Mouse (Mus musculus): ENCODE data around the gene Olfr67. TPM values are rescaled to one million over a fixed set of nuclear protein-coding genes. Genes with fewer than 3 reads are reported as not detected.

Gene Olfr67
- polyA plus RNA-seq (2014; fragmentation: Illumina TruSeq; extraction: RNeasy Lipid Tissue Mini Kit (QIAGEN cat#74804); ENCODE audit: low read depth, low replicate concordance), result not detected

GRCm38 (mm10) chr7:103791721-103792120 lies at the start of gene Olfr67:
TSS of gene Olfr67 (minus strand) at chr7:103791821.

GRCm38 (mm10) chr7:103840268-103840667 lies 48.6 kb upstream of the Olfr67 start, which contains the start of gene Hbb-bh2:
TSS of gene Hbb-bh2 (minus strand) at chr7:103840520.

GRCm38 (mm10) chr7:103827808-103828207 lies 36.2 kb upstream of the Olfr67 start, which contains the start of gene Hbb-bs:
TSS of gene Hbb-bs (minus strand) at chr7:103828096.

GRCm38 (mm10) chr7:103813766-103814165 lies 22.1 kb upstream of the Olfr67 start, which contains the start of gene Hbb-bt:
TSS of gene Hbb-bt (minus strand) at chr7:103813996.

GRCm38 (mm10) chr7:103779598-103779997 lies 12.0 kb downstream of the Olfr67 start, which contains the start of gene Olfr68:
TSS of gene Olfr68 (minus strand) at chr7:103779698.

GRCm38 (mm10) chr7:103771494-103771893 lies 20.1 kb downstream of the Olfr67 start, which contains the start of gene Olfr69:
TSS of gene Olfr69 (minus strand) at chr7:103771594.

GRCm38 (mm10) chr7:103757233-103757632 lies 34.4 kb downstream of the Olfr67 start, which contains the start of gene Olfr630:
TSS of gene Olfr630 (minus strand) at chr7:103757333.

GRCm38 (mm10) chr7:103744843-103745242 lies 46.8 kb downstream of the Olfr67 start, which contains the start of gene Olfr629:
TSS of gene Olfr629 (minus strand) at chr7:103744943.

Other genes starting within 250 kb of the Olfr67 start
- gene Olfr612, start 249.1 kb downstream of the Olfr67 start, polyA plus RNA-seq (2014; fragmentation: Illumina TruSeq; extraction: RNeasy Lipid Tissue Mini Kit (QIAGEN cat#74804); ENCODE audit: low read depth, low replicate concordance), result not detected
- gene Olfr613, start 243.7 kb downstream of the Olfr67 start, polyA plus RNA-seq (2014; fragmentation: Illumina TruSeq; extraction: RNeasy Lipid Tissue Mini Kit (QIAGEN cat#74804); ENCODE audit: low read depth, low replicate concordance), result not detected
- not detected for gene Olfr615, start 235.7 kb downstream of the Olfr67 start, polyA plus RNA-seq (2014; fragmentation: Illumina TruSeq; extraction: RNeasy Lipid Tissue Mini Kit (QIAGEN cat#74804); ENCODE audit: low read depth, low replicate concordance)
- gene Olfr616, start 222.7 kb downstream of the Olfr67 start, polyA plus RNA-seq (2014; fragmentation: Illumina TruSeq; extraction: RNeasy Lipid Tissue Mini Kit (QIAGEN cat#74804); ENCODE audit: low read depth, low replicate concordance), result not detected
- not detected for gene Olfr617, start 218.8 kb downstream of the Olfr67 start, polyA plus RNA-seq (2014; fragmentation: Illumina TruSeq; extraction: RNeasy Lipid Tissue Mini Kit (QIAGEN cat#74804); ENCODE audit: low read depth, low replicate concordance)
- gene Olfr618, start 201.7 kb downstream of the Olfr67 start, polyA plus RNA-seq (2014; fragmentation: Illumina TruSeq; extraction: RNeasy Lipid Tissue Mini Kit (QIAGEN cat#74804); ENCODE audit: low read depth, low replicate concordance), result not detected
- not detected for gene Olfr619, start 191.2 kb downstream of the Olfr67 start, polyA plus RNA-seq (2014; fragmentation: Illumina TruSeq; extraction: RNeasy Lipid Tissue Mini Kit (QIAGEN cat#74804); ENCODE audit: low read depth, low replicate concordance)
- gene Olfr620, start 179.3 kb downstream of the Olfr67 start, polyA plus RNA-seq (2014; fragmentation: Illumina TruSeq; extraction: RNeasy Lipid Tissue Mini Kit (QIAGEN cat#74804); ENCODE audit: low read depth, low replicate concordance), result not detected
- not detected for gene Olfr622, start 149.1 kb downstream of the Olfr67 start, polyA plus RNA-seq (2014; fragmentation: Illumina TruSeq; extraction: RNeasy Lipid Tissue Mini Kit (QIAGEN cat#74804); ENCODE audit: low read depth, low replicate concordance)
- not detected for gene Olfr623, start 128.1 kb downstream of the Olfr67 start, polyA plus RNA-seq (2014; fragmentation: Illumina TruSeq; extraction: RNeasy Lipid Tissue Mini Kit (QIAGEN cat#74804); ENCODE audit: low read depth, low replicate concordance)
- not detected for gene Olfr624, start 120.6 kb downstream of the Olfr67 start, polyA plus RNA-seq (2014; fragmentation: Illumina TruSeq; extraction: RNeasy Lipid Tissue Mini Kit (QIAGEN cat#74804); ENCODE audit: low read depth, low replicate concordance)
- gene Olfr625-ps1, start 109.1 kb downstream of the Olfr67 start, polyA plus RNA-seq (2014; fragmentation: Illumina TruSeq; extraction: RNeasy Lipid Tissue Mini Kit (QIAGEN cat#74804); ENCODE audit: low read depth, low replicate concordance), result not detected
- not detected for gene Olfr243, start 77.2 kb downstream of the Olfr67 start, polyA plus RNA-seq (2014; fragmentation: Illumina TruSeq; extraction: RNeasy Lipid Tissue Mini Kit (QIAGEN cat#74804); ENCODE audit: low read depth, low replicate concordance)
- gene Olfr628, start 61.4 kb downstream of the Olfr67 start, polyA plus RNA-seq (2014; fragmentation: Illumina TruSeq; extraction: RNeasy Lipid Tissue Mini Kit (QIAGEN cat#74804); ENCODE audit: low read depth, low replicate concordance), result not detected
- gene Olfr629, start 46.9 kb downstream of the Olfr67 start, polyA plus RNA-seq (2014; fragmentation: Illumina TruSeq; extraction: RNeasy Lipid Tissue Mini Kit (QIAGEN cat#74804); ENCODE audit: low read depth, low replicate concordance), result not detected
- gene Olfr630, start 34.5 kb downstream of the Olfr67 start, polyA plus RNA-seq (2014; fragmentation: Illumina TruSeq; extraction: RNeasy Lipid Tissue Mini Kit (QIAGEN cat#74804); ENCODE audit: low read depth, low replicate concordance), result not detected
- gene Olfr69, start 20.2 kb downstream of the Olfr67 start, polyA plus RNA-seq (2014; fragmentation: Illumina TruSeq; extraction: RNeasy Lipid Tissue Mini Kit (QIAGEN cat#74804); ENCODE audit: low read depth, low replicate concordance), result not detected
- gene Olfr68, start 12.1 kb downstream of the Olfr67 start, polyA plus RNA-seq (2014; fragmentation: Illumina TruSeq; extraction: RNeasy Lipid Tissue Mini Kit (QIAGEN cat#74804); ENCODE audit: low read depth, low replicate concordance), result not detected
- 792 TPM for gene Hbb-bt, start 22.2 kb upstream of the Olfr67 start, polyA plus RNA-seq (2014; fragmentation: Illumina TruSeq; extraction: RNeasy Lipid Tissue Mini Kit (QIAGEN cat#74804); ENCODE audit: low read depth, low replicate concordance)
- gene Hbb-bs, start 36.3 kb upstream of the Olfr67 start, polyA plus RNA-seq (2014; fragmentation: Illumina TruSeq; extraction: RNeasy Lipid Tissue Mini Kit (QIAGEN cat#74804); ENCODE audit: low read depth, low replicate concordance), result 6,129 TPM
- gene Hbb-bh2, start 48.7 kb upstream of the Olfr67 start, polyA plus RNA-seq (2014; fragmentation: Illumina TruSeq; extraction: RNeasy Lipid Tissue Mini Kit (QIAGEN cat#74804); ENCODE audit: low read depth, low replicate concordance), result not detected
- gene Hbb-bh1, start 51.3 kb upstream of the Olfr67 start, polyA plus RNA-seq (2014; fragmentation: Illumina TruSeq; extraction: RNeasy Lipid Tissue Mini Kit (QIAGEN cat#74804); ENCODE audit: low read depth, low replicate concordance), result not detected
- not detected for gene Hbb-y, start 61.4 kb upstream of the Olfr67 start, polyA plus RNA-seq (2014; fragmentation: Illumina TruSeq; extraction: RNeasy Lipid Tissue Mini Kit (QIAGEN cat#74804); ENCODE audit: low read depth, low replicate concordance)
- gene Olfr66, start 94.4 kb upstream of the Olfr67 start, polyA plus RNA-seq (2014; fragmentation: Illumina TruSeq; extraction: RNeasy Lipid Tissue Mini Kit (QIAGEN cat#74804); ENCODE audit: low read depth, low replicate concordance), result not detected
- not detected for gene Olfr64, start 102.7 kb upstream of the Olfr67 start, polyA plus RNA-seq (2014; fragmentation: Illumina TruSeq; extraction: RNeasy Lipid Tissue Mini Kit (QIAGEN cat#74804); ENCODE audit: low read depth, low replicate concordance)
- gene Olfr65, start 111.7 kb upstream of the Olfr67 start, polyA plus RNA-seq (2014; fragmentation: Illumina TruSeq; extraction: RNeasy Lipid Tissue Mini Kit (QIAGEN cat#74804); ENCODE audit: low read depth, low replicate concordance), result not detected
- not detected for gene Olfr631, start 137.0 kb upstream of the Olfr67 start, polyA plus RNA-seq (2014; fragmentation: Illumina TruSeq; extraction: RNeasy Lipid Tissue Mini Kit (QIAGEN cat#74804); ENCODE audit: low read depth, low replicate concordance)
- not detected for gene Olfr632, start 142.5 kb upstream of the Olfr67 start, polyA plus RNA-seq (2014; fragmentation: Illumina TruSeq; extraction: RNeasy Lipid Tissue Mini Kit (QIAGEN cat#74804); ENCODE audit: low read depth, low replicate concordance)
- gene Olfr633, start 152.6 kb upstream of the Olfr67 start, polyA plus RNA-seq (2014; fragmentation: Illumina TruSeq; extraction: RNeasy Lipid Tissue Mini Kit (QIAGEN cat#74804); ENCODE audit: low read depth, low replicate concordance), result not detected
- gene Olfr635, start 179.3 kb upstream of the Olfr67 start, polyA plus RNA-seq (2014; fragmentation: Illumina TruSeq; extraction: RNeasy Lipid Tissue Mini Kit (QIAGEN cat#74804); ENCODE audit: low read depth, low replicate concordance), result not detected
- gene Olfr638, start 206.9 kb upstream of the Olfr67 start, polyA plus RNA-seq (2014; fragmentation: Illumina TruSeq; extraction: RNeasy Lipid Tissue Mini Kit (QIAGEN cat#74804); ENCODE audit: low read depth, low replicate concordance), result not detected
- gene Olfr639, start 225.5 kb upstream of the Olfr67 start, polyA plus RNA-seq (2014; fragmentation: Illumina TruSeq; extraction: RNeasy Lipid Tissue Mini Kit (QIAGEN cat#74804); ENCODE audit: low read depth, low replicate concordance), result not detected
- not detected for gene Olfr640, start 233.8 kb upstream of the Olfr67 start, polyA plus RNA-seq (2014; fragmentation: Illumina TruSeq; extraction: RNeasy Lipid Tissue Mini Kit (QIAGEN cat#74804); ENCODE audit: low read depth, low replicate concordance)
- not detected for gene Olfr641, start 243.6 kb upstream of the Olfr67 start, polyA plus RNA-seq (2014; fragmentation: Illumina TruSeq; extraction: RNeasy Lipid Tissue Mini Kit (QIAGEN cat#74804); ENCODE audit: low read depth, low replicate concordance)